Mouse (Mus musculus) T-helper 1 cell (primary cell): Measurements from ENCODE around the gene Pmel.

ENCODE experiments used
- in situ Hi-C: fragments of 300-600 bp; cut with MboI, MseI; formaldehyde crosslinking; loops from one replicate; pipeline ENCODE4 v1.15.1; 2025; ENCODE audit warnings: high pct_unique_total_duplicates

The Pmel gene

GRCm38 (mm10) chr10:128703895-128704294, at the start of gene Pmel:
TSS of gene Pmel (plus strand) at chr10:128704195.
- in situ Hi-C loops = no loop called here

GRCm38 (mm10) chr10:128655254-128655653, 48.7 kb upstream of the Pmel start:
- in situ Hi-C loops = no loop called here

- in situ Hi-C loops = no loop called here
Measured at GRCm38 (mm10) chr10:128656731-128657130, 47.3 kb upstream of the Pmel start.

GRCm38 (mm10) chr10:128657844-128658243, 46.2 kb upstream of the Pmel start:
- in situ Hi-C loops = no loop called here

- in situ Hi-C loops = no loop called here
Measured at GRCm38 (mm10) chr10:128659490-128659889, 44.5 kb upstream of the Pmel start.

GRCm38 (mm10) chr10:128662465-128662864, 41.5 kb upstream of the Pmel start:
- in situ Hi-C loops = no loop called here

GRCm38 (mm10) chr10:128663441-128664220, 40.4 kb upstream of the Pmel start:
- in situ Hi-C loops = no loop called here

GRCm38 (mm10) chr10:128664808-128665207, 39.2 kb upstream of the Pmel start:
- in situ Hi-C loops = no loop called here

- in situ Hi-C loops = no loop called here
Measured at GRCm38 (mm10) chr10:128665307-128665706, 38.7 kb upstream of the Pmel start.

- in situ Hi-C loops = no loop called here
Measured at GRCm38 (mm10) chr10:128665806-128666205, 38.2 kb upstream of the Pmel start.

GRCm38 (mm10) chr10:128668790-128669672, 35.0 kb upstream of the Pmel start:
- in situ Hi-C loops = no loop called here

GRCm38 (mm10) chr10:128671148-128671547, 32.8 kb upstream of the Pmel start:
- in situ Hi-C loops = loop anchor here (5.0 to 10.0 kb wide), 2 partner anchors 44 to 576 kb away; partner anchors contain the start of genes Baz2a and Rps26

- in situ Hi-C loops = loop anchor here (5.0 to 10.0 kb wide), 2 partner anchors 47 to 579 kb away; partner anchors contain the start of genes Baz2a and Rps26
Measured at GRCm38 (mm10) chr10:128673763-128674468, 30.1 kb upstream of the Pmel start, which contains the start of gene Suox. TSS of gene Suox (minus strand) at chr10:128674073.

GRCm38 (mm10) chr10:128674469-128675008, 29.5 kb upstream of the Pmel start:
- in situ Hi-C loops = loop anchor here (5.0 to 10.0 kb wide), 2 partner anchors 47 to 580 kb away; partner anchors contain the start of genes Baz2a and Rps26

GRCm38 (mm10) chr10:128695411-128695991, 8.5 kb upstream of the Pmel start:
- in situ Hi-C loops = no loop called here

- in situ Hi-C loops = no loop called here
Measured at GRCm38 (mm10) chr10:128695992-128696807, 7.8 kb upstream of the Pmel start, which contains the start of gene Rab5b. TSS of gene Rab5b (minus strand) at chr10:128696264.

GRCm38 (mm10) chr10:128697072-128697725, 6.8 kb upstream of the Pmel start:
- in situ Hi-C loops = no loop called here

GRCm38 (mm10) chr10:128699006-128699405, 5.0 kb upstream of the Pmel start:
- in situ Hi-C loops = no loop called here

- in situ Hi-C loops = no loop called here
Measured at GRCm38 (mm10) chr10:128699611-128700010, 4.4 kb upstream of the Pmel start.
